Mouse (Mus musculus): ENCODE results near the gene Btbd7.

DNA sequence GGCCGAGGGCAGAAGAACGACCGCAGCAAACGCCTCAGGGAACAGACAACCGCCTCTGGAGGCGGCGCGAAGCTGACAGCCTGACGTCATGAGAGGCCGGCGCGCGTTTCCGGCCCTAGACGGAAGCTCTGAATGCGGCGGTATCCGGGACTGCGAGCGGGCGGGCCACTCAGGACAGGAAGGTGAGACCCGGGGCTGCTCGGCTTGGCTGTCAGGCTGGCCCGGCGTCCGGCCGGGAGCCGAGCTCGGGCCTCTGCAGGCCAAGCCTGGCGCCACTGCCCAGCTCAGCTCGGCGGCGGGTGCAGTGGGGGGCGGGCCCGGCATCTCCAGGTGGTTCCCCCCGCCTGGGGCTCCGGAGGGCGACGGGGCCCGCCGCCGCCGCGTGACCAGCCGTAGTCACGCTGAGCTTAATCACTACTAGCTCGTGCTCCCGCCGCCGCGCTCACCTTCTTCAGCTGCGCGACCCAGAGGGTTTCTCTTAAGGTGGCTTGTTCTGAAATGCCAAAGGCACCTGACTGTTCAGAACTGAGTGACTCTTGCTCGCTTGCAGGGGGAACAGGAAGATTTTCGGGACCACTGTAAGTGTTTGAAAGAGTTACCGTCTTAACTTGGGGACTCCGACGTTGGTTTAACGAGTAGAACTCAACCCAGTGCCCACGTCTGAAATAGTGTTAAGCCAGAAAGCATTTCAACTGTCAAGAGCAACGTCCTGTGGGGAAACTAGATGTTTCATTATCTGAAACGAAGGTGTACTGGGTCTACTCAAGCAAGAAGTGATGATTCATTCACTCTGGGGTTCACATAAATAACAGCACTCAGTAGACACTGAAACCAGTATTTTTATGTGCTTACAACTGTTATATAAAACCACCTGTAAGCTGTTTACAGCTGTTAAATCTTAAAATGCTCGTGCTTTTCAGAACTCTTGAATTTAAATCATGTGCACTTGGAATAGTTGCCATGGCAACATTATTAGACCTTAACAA lies 134.4 kb downstream of the Btbd7 start, which contains the start of the genes Moap1 and Tmem251:
- TF ChIP-seq MAX (IDR thresholded peaks at IDR 0.05) (no peak), CTCF (IDR thresholded peaks at IDR 0.05; ENCODE audit: control insufficient read depth, insufficient read depth, insufficient read length) (no peak), MYOG (IDR thresholded peaks at IDR 0.05; ENCODE audit: control insufficient read depth, extremely low read depth, insufficient read length) (no peak), MYOD1 (IDR thresholded peaks at IDR 0.05; ENCODE audit: control insufficient read depth, insufficient read length, low read depth) (no peak), USF1 (IDR thresholded peaks at IDR 0.05; ENCODE audit: low read depth) (no peak), CEBPB (IDR thresholded peaks at IDR 0.05; ENCODE audit: low read depth) (no peak)

Data from C2C12 (cell line).